Mouse (Mus musculus) frontal cortex, adult 2 months (tissue): ENCODE measurements around the gene Ddx19a. TPM values are rescaled to one million over a fixed set of nuclear protein-coding genes. Genes with fewer than 3 reads are reported as not detected.
"Not testable (repeated sequence)": the region's sequence is repeated elsewhere in the genome, so short reads cannot be mapped to it uniquely, and the experiment has no call there.

Experiments used
- DNase-seq, 2 experiments: peaks; one replicate each; pipeline ENCODE4 v3.0.0; 2022; ENCODE audit warnings: low spot score in 1 of 2; ENCODE audit errors: extremely low spot score in 1 of 2
- polyA plus RNA-seq: library from polyadenylated mRNA; depleted of rRNA; stranded (reverse); fragments of >200 nt; gene quantifications from 2 replicates; pipeline ENCODE4 v1.2.3, GENCODE M21; 2012; rRNA removed

Gene Ddx19a
- polyA plus RNA-seq, 1 experiment, result 27.5 TPM

GRCm38 (mm10) chr8:110938882-110939589, 58.6 kb downstream of the Ddx19a start:
- peak; percentile 81 to 87 for DNase-seq

DNA sequence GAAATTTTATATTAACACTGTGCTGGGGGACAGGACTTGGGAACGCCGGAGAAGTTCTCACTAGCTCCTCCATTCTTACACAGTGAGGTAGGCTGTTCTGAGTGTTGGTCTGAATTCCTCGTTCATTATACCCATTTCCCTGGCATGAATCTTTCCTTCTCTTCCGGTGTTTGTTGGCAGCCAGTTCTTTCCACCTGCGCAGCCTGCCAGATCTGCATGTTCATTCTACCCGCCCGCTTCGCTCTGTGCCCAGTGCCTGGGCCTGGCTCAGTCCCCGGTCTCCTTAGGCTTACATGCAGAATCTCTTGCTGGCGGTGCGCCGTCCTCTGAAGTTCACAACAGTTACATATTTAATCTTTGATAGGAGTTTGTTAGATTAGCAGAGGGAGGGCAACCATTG, 61.4 kb downstream of the Ddx19a start:
- peak in 1 of 2 experiments; percentile 52 for DNase-seq

DNA sequence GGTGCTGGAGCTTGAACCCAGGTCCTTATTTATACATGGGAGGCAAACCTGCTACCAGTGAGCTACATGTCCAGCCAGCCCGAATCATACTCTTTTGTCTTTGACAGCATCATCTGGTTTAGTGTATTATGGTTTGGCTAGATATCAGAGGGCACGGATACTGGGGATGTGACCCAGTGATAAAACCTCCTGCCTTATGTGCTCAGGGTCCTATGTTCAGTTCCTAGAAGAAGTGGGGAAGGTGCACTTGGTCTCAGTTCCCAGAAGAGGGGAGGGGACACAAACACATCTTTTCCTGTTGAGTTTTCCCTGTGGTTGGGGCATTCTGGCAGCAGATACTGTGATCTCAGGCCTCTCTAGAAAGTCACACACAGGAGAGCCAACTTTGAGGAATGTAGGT, 64.3 kb downstream of the Ddx19a start:
- no peak for DNase-seq

- DNase-seq, result no peak
Observed at GRCm38 (mm10) chr8:110932444-110932843, 65.2 kb downstream of the Ddx19a start.

GRCm38 (mm10) chr8:110931176-110931939, 66.2 kb downstream of the Ddx19a start:
- DNase-seq, result no peak

GRCm38 (mm10) chr8:110929672-110930071, 67.9 kb downstream of the Ddx19a start:
- not testable (repeated sequence) for DNase-seq

GRCm38 (mm10) chr8:110929066-110929465, 68.5 kb downstream of the Ddx19a start:
- DNase-seq, result no peak

GRCm38 (mm10) chr8:110928435-110928834, 69.2 kb downstream of the Ddx19a start:
- DNase-seq, result no peak

DNA sequence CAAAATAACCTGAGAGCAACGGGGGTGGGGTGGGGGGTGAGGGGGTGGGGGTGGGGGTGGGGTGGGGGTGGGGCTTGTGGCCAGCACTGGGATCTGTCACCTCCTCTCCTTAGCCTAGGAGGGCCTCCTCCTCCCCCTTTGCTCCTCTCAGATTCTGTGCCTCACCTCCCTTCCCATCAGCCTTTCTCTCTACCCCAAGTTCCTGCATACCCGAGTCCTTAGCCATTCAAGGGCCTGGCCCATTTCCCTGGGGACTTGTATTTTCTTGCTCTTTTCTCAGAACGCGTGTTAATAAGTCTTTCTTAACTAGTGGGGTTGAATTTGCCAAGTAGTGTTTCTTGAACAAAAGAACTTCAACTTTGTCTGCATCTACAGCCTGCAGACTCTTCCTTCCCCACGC, 70.9 kb downstream of the Ddx19a start:
- no peak for DNase-seq

DNA sequence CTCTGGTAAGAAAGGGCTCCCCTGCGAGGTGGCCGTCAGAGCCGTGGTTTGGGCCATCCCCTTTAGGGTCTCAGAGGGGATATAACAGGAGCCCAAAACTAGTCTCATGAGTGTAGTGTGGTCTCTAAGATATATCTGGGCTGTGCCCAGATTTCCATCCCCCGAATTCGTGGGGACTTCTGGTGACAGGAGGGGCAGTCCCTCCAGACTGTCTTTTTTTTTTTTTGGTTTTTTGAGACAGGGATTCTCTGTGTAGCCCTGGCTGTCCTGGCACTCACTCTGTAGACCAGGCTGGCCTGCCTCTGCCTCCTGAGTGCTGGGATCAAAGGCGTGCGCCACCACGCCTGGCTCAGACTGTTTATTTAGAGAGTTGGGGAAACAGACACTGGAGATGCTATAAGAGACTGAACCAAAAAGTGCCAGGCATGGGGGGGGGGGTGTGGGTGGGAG, 71.9 kb downstream of the Ddx19a start:
- DNase-seq, result no peak

Other genes with a start within 250 kb of the Ddx19a start
- gene Il34, start 191.9 kb downstream of the Ddx19a start, polyA plus RNA-seq, result 110 and 119 TPM in 2 replicates
- 37.2 and 40.9 TPM in 2 replicates for gene Cog4, start 151.2 kb downstream of the Ddx19a start, polyA plus RNA-seq
- 39.5 and 39.9 TPM in 2 replicates for gene Sf3b3, start 151.0 kb downstream of the Ddx19a start, polyA plus RNA-seq
- 15.8 and 18.4 TPM in 2 replicates for gene Fuk, start 95.3 kb downstream of the Ddx19a start, polyA plus RNA-seq
- 48.0 and 56.7 TPM in 2 replicates for gene St3gal2, start 77.9 kb downstream of the Ddx19a start, polyA plus RNA-seq
- gene Ddx19b, start 34.0 kb upstream of the Ddx19a start, polyA plus RNA-seq, result 14.2 TPM in 2 replicates
- gene Aars, start 35.3 kb upstream of the Ddx19a start, polyA plus RNA-seq, result 65.7 and 70.7 TPM in 2 replicates
- gene Exosc6, start 58.5 kb upstream of the Ddx19a start, polyA plus RNA-seq, result not detected in 2 replicates
- gene Clec18a, start 94.6 kb upstream of the Ddx19a start, polyA plus RNA-seq, result 4.1 and 4.4 TPM in 2 replicates
- gene Pdpr, start 96.8 kb upstream of the Ddx19a start, polyA plus RNA-seq, result 12.9 and 15.8 TPM in 2 replicates